Mouse (Mus musculus) heart, embryonic 16.5 days (tissue): ENCODE data around the gene Arhgef1. TPM values are rescaled to one million over a fixed set of nuclear protein-coding genes. Genes with fewer than 3 reads are reported as not detected.

Source experiments
- ATAC-seq: fragments of 200-750 bp; cut with Nextera tagmentation; replicated peaks from 2 replicates; pipeline ENCODE4 v1.8.0; 2017; ENCODE audit warnings: moderate number of reproducible peaks; ENCODE audit not compliant: insufficient read depth, low FRiP score; ENCODE audit errors: extremely low read depth
- H3K27ac ChIP-seq: fragments of 300-500 bp; sonication (generic); 2 replicates; pipeline ENCODE4 v1.5.1; 2014; ENCODE audit warnings: mild to moderate bottlenecking, low read length, control low read depth, moderate library complexity
- H3K27me3 ChIP-seq: fragments of 300-500 bp; sonication (generic); 2 replicates; pipeline ENCODE4 v1.6.1; 2014; ENCODE audit warnings: low read length, mixed read lengths; ENCODE audit not compliant: control insufficient read depth, insufficient read depth
- H3K36me3 ChIP-seq: fragments of 300-500 bp; sonication (generic); 2 replicates; pipeline ENCODE4 v1.6.1; 2014; ENCODE audit not compliant: control insufficient read depth, insufficient read depth
- H3K4me1 ChIP-seq: fragments of 300-500 bp; sonication (generic); 2 replicates; pipeline ENCODE4 v1.6.1; 2014; ENCODE audit warnings: low read length, mixed read lengths; ENCODE audit not compliant: control insufficient read depth, insufficient read depth
- H3K4me2 ChIP-seq: fragments of 300-500 bp; sonication (generic); 2 replicates; pipeline ENCODE4 v1.6.1; 2014; ENCODE audit warnings: low read depth, mild to moderate bottlenecking, control low read depth, low read length
- H3K4me3 ChIP-seq: fragments of 300-500 bp; sonication (generic); 2 replicates; pipeline ENCODE4 v1.5.1; 2014; ENCODE audit warnings: mild to moderate bottlenecking, control low read depth, low read length
- H3K9ac ChIP-seq: fragments of 300-500 bp; sonication (generic); 2 replicates; pipeline ENCODE4 v1.6.1; 2014; ENCODE audit warnings: low read length, control low read depth
- H3K9me3 ChIP-seq: fragments of 300-500 bp; sonication (generic); replicated peaks from 2 replicates; pipeline ENCODE4 v1.6.1; 2016; ENCODE audit warnings: low read length; ENCODE audit not compliant: control insufficient read depth
- WGBS: fragments of 180-500 bp; shearing (Covaris S2); extraction: QIAGEN DNeasy Blood & Tissue Kit; methylation state at CpG from one replicate; pipeline ENCODE4 v1.1.7; 2014; 5-methylcytosine and 5-hydroxymethylcytosine counted together
- polyA plus RNA-seq: library from polyadenylated mRNA; unstranded; fragments of >200 nt; fragmentation: Nextera tagmentation; extraction: Ambion mirVana; gene quantifications from 2 replicates; pipeline ENCODE4 v1.2.1, GENCODE M21; 2015

The Arhgef1 gene
- polyA plus RNA-seq, 1 experiment from 2014 or later: 80.9 TPM

GRCm38 (mm10) chr7:24897959-24898358, 4.8 kb upstream of the Arhgef1 start:
- ATAC-seq: no peak
- 70% methylated on average over 5 of the region's 5 CpGs for WGBS
- no peaks in the 10 kb centered on the region for H3K27me3 ChIP-seq

DNA sequence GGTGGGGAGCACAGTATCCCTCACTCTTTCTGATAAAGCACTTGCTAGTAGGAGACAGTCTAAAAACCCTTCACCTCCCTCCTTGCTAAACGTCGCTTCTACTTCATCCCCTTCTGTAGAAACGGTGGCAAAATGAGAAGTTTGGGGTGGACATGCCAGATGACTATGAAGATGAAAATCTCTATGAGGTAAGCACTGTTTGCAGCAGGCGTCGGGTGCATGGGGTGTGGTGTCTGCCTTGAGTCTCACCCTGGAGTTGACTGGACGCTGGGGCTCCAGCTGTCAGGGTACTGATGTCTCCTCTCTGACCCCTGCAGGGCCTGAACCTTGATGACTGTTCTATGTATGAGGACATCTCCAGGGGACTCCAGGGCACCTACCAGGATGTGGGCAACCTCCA, 1.6 kb upstream of the Arhgef1 start:
- H3K27me3 ChIP-seq: no peaks in the 10 kb centered on the region
- H3K4me1 ChIP-seq: peaks cover 22% of the 10 kb centered on the region
- H3K27ac ChIP-seq: no peak overlapping the region
- no peaks in the 10 kb centered on the region for H3K9me3 ChIP-seq
- WGBS: 67% methylated on average over 6 of the region's 6 CpGs
- H3K4me3 ChIP-seq: no peak overlapping the region
- no peak for ATAC-seq
- H3K9ac ChIP-seq: no peak overlapping the region
- H3K4me2 ChIP-seq: no peak overlapping the region
- H3K36me3 ChIP-seq: no peaks in the 10 kb centered on the region

More at GRCm38 (mm10) chr7:24897959-24898358, 4.8 kb upstream of the Arhgef1 start:
- H3K36me3 ChIP-seq: no peaks in the 10 kb centered on the region
- no peak overlapping the region for H3K9ac ChIP-seq
- H3K4me3 ChIP-seq: no peak overlapping the region
- H3K27ac ChIP-seq: no peak overlapping the region
- no peaks in the 10 kb centered on the region for H3K9me3 ChIP-seq
- peaks cover 8% of the 10 kb centered on the region for H3K4me1 ChIP-seq
- no peak overlapping the region for H3K4me2 ChIP-seq

DNA sequence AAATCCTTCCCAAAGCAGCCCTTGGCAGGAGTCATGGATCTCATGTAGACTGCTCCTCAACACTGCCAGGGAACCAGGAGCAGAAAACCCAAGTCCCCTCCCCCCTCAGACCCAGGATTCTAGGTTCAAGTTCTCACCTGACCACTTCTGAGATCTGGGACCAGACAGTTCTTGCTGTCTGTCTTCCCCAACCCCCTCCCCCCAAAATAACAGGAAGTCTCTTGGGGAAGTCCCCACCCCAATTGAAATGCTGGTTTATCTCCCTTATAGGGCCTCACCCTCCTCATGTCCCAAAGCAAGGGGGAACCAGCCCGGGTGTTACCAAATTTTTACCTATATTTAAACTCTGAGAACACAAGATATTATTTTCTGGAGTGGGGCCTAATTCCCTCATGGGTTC, 870 bp upstream of the Arhgef1 start:
- no peak overlapping the region for H3K9ac ChIP-seq
- 36% methylated on average over 1 of the region's 1 CpGs for WGBS

GRCm38 (mm10) chr7:24902264-24902629, 465 bp upstream of the Arhgef1 start:
- Histone ChIP-seq H3K4me2 (peak overlapping the region; percentile 96), H3K27ac (peak overlapping the region; percentile 94), H3K9ac (peak overlapping the region; percentile 92), H3K4me3 (peak overlapping the region; percentile 88), H3K4me1 (peaks cover 32% of the 10 kb centered on the region), H3K27me3 (no peaks in the 10 kb centered on the region), H3K36me3 (no peaks in the 10 kb centered on the region), H3K9me3 (no peaks in the 10 kb centered on the region)
- 53% methylated on average over 2 of the region's 2 CpGs for WGBS
- no peak for ATAC-seq

More for the DNA sequence above, 870 bp upstream of the Arhgef1 start:
- peaks cover 29% of the 10 kb centered on the region for H3K4me1 ChIP-seq
- peak overlapping the region; percentile 96 for H3K4me2 ChIP-seq
- no peaks in the 10 kb centered on the region for H3K9me3 ChIP-seq
- no peak overlapping the region for H3K4me3 ChIP-seq
- H3K36me3 ChIP-seq: no peaks in the 10 kb centered on the region
- H3K27me3 ChIP-seq: no peaks in the 10 kb centered on the region
- peak overlapping the region; percentile 94 for H3K27ac ChIP-seq
- ATAC-seq: no peak

GRCm38 (mm10) chr7:24903444-24903825, 723 bp downstream of the Arhgef1 start:
- Histone ChIP-seq H3K9me3 (no peaks in the 10 kb centered on the region), H3K27me3 (no peaks in the 10 kb centered on the region), H3K4me1 (peaks cover 32% of the 10 kb centered on the region), H3K4me3 (peak overlapping the region; percentile 88), H3K9ac (peak overlapping the region; percentile 92), H3K36me3 (peaks cover 4% of the 10 kb centered on the region), H3K4me2 (peak overlapping the region; percentile 96), H3K27ac (peak overlapping the region; percentile 94)
- no peak for ATAC-seq
- whole genome bisulfite sequencing: 22% methylated on average over 10 of the region's 10 CpGs

GRCm38 (mm10) chr7:24904070-24904483, 1.4 kb downstream of the Arhgef1 start:
- H3K4me3 ChIP-seq: peak overlapping the region; percentile 88
- H3K27ac ChIP-seq: peak overlapping the region; percentile 94
- WGBS: 0% methylated on average over 30 of the region's 30 CpGs
- H3K9me3 ChIP-seq: no peaks in the 10 kb centered on the region
- peak; percentile 94 for ATAC-seq
- peak overlapping the region; percentile 96 for H3K4me2 ChIP-seq
- H3K4me1 ChIP-seq: peaks cover 32% of the 10 kb centered on the region
- H3K27me3 ChIP-seq: no peaks in the 10 kb centered on the region
- H3K9ac ChIP-seq: peak overlapping the region; percentile 92
- peaks cover 8% of the 10 kb centered on the region for H3K36me3 ChIP-seq

DNA sequence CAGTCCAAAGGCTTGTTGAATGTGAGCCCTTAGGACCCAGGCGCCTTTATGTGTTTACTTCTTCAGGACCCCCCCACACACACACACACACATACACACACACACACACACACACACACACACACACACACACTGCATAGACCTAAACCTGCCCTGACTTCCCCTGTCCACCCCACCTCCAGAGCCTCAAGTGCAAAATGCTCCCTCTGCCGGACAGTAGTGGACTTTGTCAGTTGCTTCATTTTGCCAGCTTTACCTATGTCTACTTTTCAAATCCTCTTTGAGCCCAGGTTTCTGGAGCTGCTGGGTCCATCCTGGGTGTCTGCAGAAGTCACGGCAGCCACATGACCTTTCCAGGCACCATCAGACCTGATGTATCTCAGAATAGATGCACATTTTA, 2.2 kb downstream of the Arhgef1 start:
- Histone ChIP-seq H3K4me2 (peak overlapping the region; percentile 96), H3K9ac (peak overlapping the region; percentile 79), H3K9me3 (no peaks in the 10 kb centered on the region), H3K4me3 (peak overlapping the region; percentile 88), H3K36me3 (peaks cover 10% of the 10 kb centered on the region), H3K27me3 (no peaks in the 10 kb centered on the region), H3K4me1 (peaks cover 32% of the 10 kb centered on the region), H3K27ac (peak overlapping the region; percentile 65)
- whole genome bisulfite sequencing: 9% methylated on average over 3 of the region's 3 CpGs
- no peak for ATAC-seq

- Histone ChIP-seq H3K9me3 (no peaks in the 10 kb centered on the region), H3K4me3 (peak overlapping the region; percentile 5; the same call in 1 of the 2 replicates), H3K27me3 (no peaks in the 10 kb centered on the region), H3K4me2 (peak overlapping the region; percentile 40), H3K27ac (peak overlapping the region; percentile 49), H3K4me1 (peaks cover 32% of the 10 kb centered on the region), H3K9ac (0 out of 2 replicates have a peak overlapping the region, but pooled peaks have one; percentile 2), H3K36me3 (peaks cover 10% of the 10 kb centered on the region)
- ATAC-seq: no peak
- 21% methylated on average over 6 of the region's 6 CpGs for WGBS
Observed at GRCm38 (mm10) chr7:24906551-24906950, 3.8 kb downstream of the Arhgef1 start.

DNA sequence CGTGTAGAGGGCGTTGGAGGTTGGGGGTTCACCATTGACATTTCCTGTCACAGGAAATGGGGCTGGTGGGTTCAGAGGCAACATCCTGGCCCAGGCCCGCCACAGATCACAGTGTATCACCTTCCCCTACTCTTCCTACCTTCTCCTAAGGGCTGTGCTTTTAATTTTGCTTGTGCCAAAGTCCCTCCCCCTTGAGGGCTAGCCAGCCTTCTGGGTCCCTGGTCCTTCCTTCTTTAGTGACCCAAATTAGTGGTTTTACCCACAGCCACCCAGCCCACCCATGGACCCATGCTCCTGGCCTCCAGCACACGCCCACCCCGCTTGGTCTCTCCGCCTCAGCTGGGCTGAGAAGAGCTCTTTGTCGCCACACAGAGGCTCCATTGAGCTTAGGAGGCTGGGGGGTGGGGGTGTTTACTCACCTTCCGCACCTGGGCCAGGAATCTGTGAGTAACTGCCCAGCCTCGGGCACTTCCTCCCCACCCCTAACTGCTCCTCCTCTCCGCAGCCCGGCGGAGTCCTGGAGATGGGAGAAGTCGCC, 4.6 kb downstream of the Arhgef1 start:
- 37% methylated on average over 13 of the region's 13 CpGs for WGBS
- Histone ChIP-seq H3K9me3 (no peaks in the 10 kb centered on the region), H3K27me3 (no peaks in the 10 kb centered on the region), H3K9ac (peak overlapping the region; percentile 45), H3K4me1 (peaks cover 26% of the 10 kb centered on the region), H3K4me2 (peak overlapping the region; percentile 40), H3K36me3 (peaks cover 14% of the 10 kb centered on the region), H3K27ac (peak overlapping the region; percentile 59), H3K4me3 (peak overlapping the region; percentile 23)
- no peak for ATAC-seq
